Mouse (Mus musculus): ENCODE measurements around the gene Popdc3. TPM values are rescaled to one million over a fixed set of nuclear protein-coding genes. Genes with fewer than 3 reads are reported as not detected.
A peak's percentile ranks its signal among the peaks of the same experiment; 100 is the strongest.

Gene Popdc3
- polyA plus RNA-seq, 1 experiment from 2014 or later, result 0.54 TPM

DNA sequence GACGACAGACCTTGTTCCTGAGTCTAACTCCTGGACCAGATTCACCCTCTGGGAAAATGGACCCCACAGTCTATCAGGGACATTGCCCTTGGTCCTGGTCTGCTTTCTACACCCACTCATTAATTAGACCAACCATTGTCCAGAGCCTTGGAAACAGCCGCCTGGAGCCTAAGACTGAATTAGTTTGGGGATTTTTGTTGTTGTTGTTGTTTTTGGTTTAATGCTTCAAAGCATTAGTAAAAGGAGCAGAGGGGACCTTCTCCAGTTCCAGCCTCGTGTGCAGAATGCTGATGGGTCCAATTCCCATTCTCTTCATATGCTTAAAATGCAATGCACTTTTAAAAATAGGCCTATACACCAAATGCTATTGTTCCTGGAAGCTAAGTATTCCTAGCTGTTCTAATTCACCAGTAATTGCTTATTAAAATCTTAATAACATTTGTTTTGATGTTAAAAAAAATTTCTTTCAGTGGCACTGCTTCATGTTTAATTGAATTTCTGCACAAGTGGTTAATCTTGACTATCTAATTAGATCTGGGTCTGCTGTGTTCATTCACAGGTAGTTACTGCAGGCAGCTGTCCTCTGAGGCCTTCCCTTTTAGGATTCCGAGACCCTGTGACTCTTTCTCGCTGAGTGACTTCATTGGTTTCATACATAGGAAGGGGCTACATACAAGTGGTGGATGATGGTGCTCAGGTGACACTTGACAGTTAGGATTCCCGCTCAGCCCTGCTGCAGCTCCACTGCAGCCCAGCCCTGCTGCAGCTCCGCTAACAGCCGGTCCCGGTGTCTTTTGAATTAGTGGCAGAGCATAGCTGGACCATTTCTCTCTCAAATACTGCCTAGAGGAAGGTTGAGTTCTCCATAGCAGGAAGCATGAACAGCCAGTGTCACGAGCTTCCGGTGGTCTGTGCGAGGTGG is 25.9 kb upstream of the Popdc3 start:
- ATAC-seq, result peak; percentile 28; the same call in 1 of the 2 replicates
- Histone ChIP-seq H3K9me3 (no peaks in the 10 kb centered on the region), H3K27me3 (no peaks in the 10 kb centered on the region), H3K4me3 (replicated peaks) (no peak overlapping the region), H3K4me1 (replicated peaks) (peaks cover 19% of the 10 kb centered on the region), H3K9ac (replicated peaks) (no peak overlapping the region), H3K36me3 (peaks cover 69% of the 10 kb centered on the region), H3K4me2 (replicated peaks) (no peak overlapping the region), H3K27ac (peak overlapping the region; percentile 41; the same call in 1 of the 2 replicates)
- WGBS, result 83% methylated on average over 12 of the region's 12 CpGs

DNA sequence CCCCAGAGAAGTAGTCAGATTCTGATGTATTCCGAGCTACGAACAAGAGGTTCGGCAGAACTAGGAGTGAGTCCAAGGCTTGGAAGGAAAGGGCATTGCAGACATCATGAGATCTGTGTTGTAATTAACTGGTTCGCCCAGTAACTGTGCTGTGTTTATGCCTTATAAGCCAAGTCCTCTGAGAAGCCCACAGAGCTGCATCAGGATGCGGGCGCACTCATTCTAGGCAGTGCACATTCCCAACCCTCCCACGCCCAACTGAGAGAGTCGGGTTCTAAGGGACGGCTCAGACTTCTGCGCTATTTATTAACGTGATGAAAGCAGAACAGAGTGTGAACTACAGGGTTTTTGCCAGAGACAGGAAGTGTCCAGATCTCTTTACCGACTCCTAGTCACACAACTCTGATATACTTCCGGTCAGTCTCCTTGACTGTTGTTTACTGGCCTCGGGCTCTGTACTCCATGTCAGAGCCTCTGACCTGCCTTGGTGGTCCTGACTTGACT is 23.3 kb upstream of the Popdc3 start:
- no peak overlapping the region for H3K4me2 ChIP-seq (replicated peaks)
- H3K9ac ChIP-seq (replicated peaks), result no peak overlapping the region
- no peaks in the 10 kb centered on the region for H3K9me3 ChIP-seq
- H3K27me3 ChIP-seq, result no peaks in the 10 kb centered on the region
- H3K36me3 ChIP-seq, result peaks cover 86% of the 10 kb centered on the region
- peaks cover 6% of the 10 kb centered on the region for H3K4me1 ChIP-seq (replicated peaks)
- 96% methylated on average over 14 of the region's 14 CpGs for WGBS
- no peak overlapping the region for H3K4me3 ChIP-seq (replicated peaks)
- no peak for ATAC-seq
- H3K27ac ChIP-seq, result no peak overlapping the region

DNA sequence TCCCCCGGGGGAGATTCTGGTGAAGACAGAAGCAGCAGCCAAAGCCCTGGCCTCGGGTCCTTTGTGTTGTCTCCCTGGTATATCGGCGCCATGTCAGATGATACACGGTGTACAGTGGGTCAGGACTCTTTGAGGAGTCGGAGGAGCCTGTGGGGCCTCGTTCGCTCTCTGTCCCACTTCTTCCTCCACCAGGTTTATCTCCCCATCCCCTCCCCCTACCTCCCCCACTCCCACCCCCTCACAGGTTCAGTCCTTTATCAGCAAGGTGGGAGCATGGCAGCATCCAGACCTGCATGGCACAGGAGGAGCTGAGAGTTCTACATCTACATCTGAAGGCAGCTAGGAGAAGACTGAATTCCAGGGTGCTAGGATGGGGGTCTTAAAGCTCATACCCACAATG is 12.0 kb upstream of the Popdc3 start:
- H3K4me3 ChIP-seq (replicated peaks), result no peak overlapping the region
- no peaks in the 10 kb centered on the region for H3K27me3 ChIP-seq
- peaks cover 1% of the 10 kb centered on the region for H3K36me3 ChIP-seq
- no peaks in the 10 kb centered on the region for H3K9me3 ChIP-seq
- no peak for ATAC-seq
- no peaks in the 10 kb centered on the region for H3K4me1 ChIP-seq (replicated peaks)
- no peak overlapping the region for H3K4me2 ChIP-seq (replicated peaks)
- WGBS, result 88% methylated on average over 8 of the region's 8 CpGs
- no peak overlapping the region for H3K9ac ChIP-seq (replicated peaks)
- no peak overlapping the region for H3K27ac ChIP-seq

DNA sequence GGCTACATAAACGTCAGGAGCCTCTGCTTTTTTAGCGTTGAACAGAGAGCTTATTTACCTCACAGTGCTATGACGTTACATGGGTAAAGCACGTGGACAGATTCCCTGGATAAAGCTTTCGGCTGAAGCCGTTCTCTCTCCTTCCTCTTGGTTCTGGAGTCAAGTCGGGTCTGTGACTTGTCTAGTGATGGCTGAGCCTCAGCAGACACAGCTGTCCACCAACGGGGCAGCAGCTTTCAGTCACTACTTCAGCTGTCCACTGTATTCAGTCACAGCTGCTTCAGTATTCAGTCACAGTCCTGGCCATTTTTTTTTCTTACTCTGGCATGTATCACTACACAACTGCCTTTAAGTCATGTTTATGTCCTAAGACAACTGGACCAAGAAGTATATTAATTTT is 4.0 kb upstream of the Popdc3 start:
- Histone ChIP-seq H3K36me3 (no peaks in the 10 kb centered on the region), H3K4me3 (replicated peaks) (no peak overlapping the region), H3K4me1 (replicated peaks) (no peaks in the 10 kb centered on the region), H3K4me2 (replicated peaks) (no peak overlapping the region), H3K27me3 (no peaks in the 10 kb centered on the region), H3K27ac (no peak overlapping the region), H3K9ac (replicated peaks) (no peak overlapping the region), H3K9me3 (no peaks in the 10 kb centered on the region; the same call in 1 of the 2 replicates)
- WGBS, result 86% methylated on average over 8 of the region's 8 CpGs
- ATAC-seq, result no peak

DNA sequence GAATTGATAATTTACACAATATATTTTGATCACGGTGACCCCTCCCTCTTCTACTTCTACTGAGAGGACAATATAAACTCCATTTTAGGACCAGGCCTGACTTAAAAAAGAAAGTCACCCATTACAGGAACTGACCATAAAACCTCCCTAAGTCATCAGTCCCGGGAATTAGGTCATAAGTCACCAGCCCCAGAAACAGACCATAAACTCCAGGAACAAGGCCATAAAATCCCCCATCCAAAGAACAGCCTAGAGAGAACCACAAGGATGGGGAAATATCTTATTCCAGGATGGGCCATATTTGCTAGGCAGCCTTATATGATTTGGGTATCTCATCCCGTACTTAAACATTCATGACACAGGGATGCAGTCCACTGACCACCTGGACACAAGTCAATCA is 3.6 kb upstream of the Popdc3 start:
- Histone ChIP-seq H3K9me3 (no peaks in the 10 kb centered on the region; the same call in 1 of the 2 replicates), H3K4me2 (replicated peaks) (no peak overlapping the region), H3K27me3 (no peaks in the 10 kb centered on the region), H3K36me3 (no peaks in the 10 kb centered on the region), H3K4me1 (replicated peaks) (no peaks in the 10 kb centered on the region), H3K9ac (replicated peaks) (no peak overlapping the region), H3K4me3 (replicated peaks) (no peak overlapping the region), H3K27ac (no peak overlapping the region)
- 96% methylated on average over 3 of the region's 3 CpGs for WGBS
- no peak for ATAC-seq

DNA sequence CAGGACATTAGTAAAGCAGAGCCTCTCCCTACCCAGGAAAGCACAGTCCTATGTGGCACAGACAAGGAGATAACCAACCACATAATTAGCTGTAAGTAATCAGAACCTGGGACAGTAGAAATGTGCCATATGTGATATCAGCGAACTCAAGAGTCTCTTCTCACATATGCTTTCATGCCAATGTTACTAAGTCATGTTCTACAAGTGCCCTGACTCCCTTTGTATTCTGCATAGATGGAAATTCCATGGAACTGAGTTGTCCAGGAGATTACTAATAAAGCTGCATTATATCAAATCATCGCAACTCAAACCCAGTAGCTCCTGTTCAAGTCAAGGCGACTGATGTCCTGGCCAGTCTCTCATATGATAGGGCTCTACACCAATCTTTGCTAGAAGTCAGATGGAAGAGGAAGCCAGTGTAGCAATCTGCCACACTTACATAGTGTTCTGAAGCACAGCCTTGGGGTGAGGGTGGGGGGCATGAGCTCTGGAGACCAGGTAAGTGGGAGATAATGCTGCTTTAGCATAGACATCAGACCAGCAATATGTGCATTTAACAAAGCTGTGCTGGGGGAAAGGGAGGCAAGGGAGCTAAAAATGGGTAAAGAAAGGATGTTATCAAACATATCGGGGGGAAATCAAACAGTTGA is 2.9 kb downstream of the Popdc3 start:
- H3K9me3 ChIP-seq, result no peaks in the 10 kb centered on the region
- H3K9ac ChIP-seq (replicated peaks), result no peak overlapping the region
- no peak overlapping the region for H3K4me2 ChIP-seq (replicated peaks)
- no peaks in the 10 kb centered on the region for H3K27me3 ChIP-seq
- H3K4me3 ChIP-seq (replicated peaks), result no peak overlapping the region
- no peak overlapping the region for H3K27ac ChIP-seq
- H3K4me1 ChIP-seq (replicated peaks), result no peaks in the 10 kb centered on the region
- no peaks in the 10 kb centered on the region for H3K36me3 ChIP-seq
- WGBS, result 93% methylated on average over 4 of the region's 4 CpGs
- no peak for ATAC-seq

DNA sequence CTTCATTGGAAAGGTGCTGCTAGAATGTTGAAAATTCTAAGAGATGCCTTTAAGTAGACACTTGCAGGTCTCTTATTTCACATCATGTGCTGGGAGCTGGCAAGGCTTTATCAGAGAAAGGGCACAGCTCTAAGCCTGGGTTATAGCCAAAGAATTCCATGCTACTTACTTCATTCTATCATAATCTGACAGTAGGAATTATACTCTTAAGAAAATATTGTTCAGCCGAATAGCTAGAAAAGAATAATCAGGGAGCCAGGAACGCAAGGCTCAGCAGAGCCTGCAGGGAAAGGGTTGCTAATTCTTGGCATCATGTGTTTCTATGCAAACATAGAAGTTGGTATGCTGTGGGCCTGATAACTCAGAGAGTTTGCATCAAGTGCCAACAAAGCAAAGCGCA is 3.4 kb downstream of the Popdc3 start:
- no peaks in the 10 kb centered on the region for H3K4me1 ChIP-seq (replicated peaks)
- no peak overlapping the region for H3K4me2 ChIP-seq (replicated peaks)
- no peak for ATAC-seq
- H3K9me3 ChIP-seq, result no peaks in the 10 kb centered on the region
- no peaks in the 10 kb centered on the region for H3K27me3 ChIP-seq
- WGBS, result 86% methylated on average over 3 of the region's 3 CpGs
- no peak overlapping the region for H3K4me3 ChIP-seq (replicated peaks)
- H3K36me3 ChIP-seq, result no peaks in the 10 kb centered on the region
- H3K9ac ChIP-seq (replicated peaks), result no peak overlapping the region
- no peak overlapping the region for H3K27ac ChIP-seq

DNA sequence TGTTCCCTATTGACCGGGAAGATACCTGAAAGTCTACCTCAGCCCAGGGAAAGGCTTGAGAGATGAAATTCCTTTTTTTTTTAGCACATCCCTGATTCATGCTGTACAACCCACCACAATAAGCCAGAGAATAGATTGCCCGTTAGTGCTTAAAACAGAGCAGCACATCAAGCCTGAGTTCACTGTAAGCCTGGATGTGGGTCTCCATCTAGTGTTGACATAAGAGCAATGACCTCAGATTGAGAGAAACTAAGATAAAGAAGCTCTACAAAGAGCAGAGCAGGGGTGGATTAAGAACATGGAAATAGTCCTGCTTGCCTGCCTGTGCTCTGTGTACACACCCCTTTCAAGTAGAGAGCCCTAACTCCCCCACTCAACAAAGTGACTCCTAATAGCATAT is 7.6 kb downstream of the Popdc3 start:
- no peaks in the 10 kb centered on the region for H3K27me3 ChIP-seq
- no peaks in the 10 kb centered on the region for H3K9me3 ChIP-seq
- no peak for ATAC-seq
- H3K4me3 ChIP-seq (replicated peaks), result no peak overlapping the region
- no peak overlapping the region for H3K9ac ChIP-seq (replicated peaks)
- no peaks in the 10 kb centered on the region for H3K36me3 ChIP-seq
- H3K4me1 ChIP-seq (replicated peaks), result no peaks in the 10 kb centered on the region
- 87% methylated on average over 2 of the region's 2 CpGs for WGBS
- no peak overlapping the region for H3K4me2 ChIP-seq (replicated peaks)
- H3K27ac ChIP-seq, result no peak overlapping the region

DNA sequence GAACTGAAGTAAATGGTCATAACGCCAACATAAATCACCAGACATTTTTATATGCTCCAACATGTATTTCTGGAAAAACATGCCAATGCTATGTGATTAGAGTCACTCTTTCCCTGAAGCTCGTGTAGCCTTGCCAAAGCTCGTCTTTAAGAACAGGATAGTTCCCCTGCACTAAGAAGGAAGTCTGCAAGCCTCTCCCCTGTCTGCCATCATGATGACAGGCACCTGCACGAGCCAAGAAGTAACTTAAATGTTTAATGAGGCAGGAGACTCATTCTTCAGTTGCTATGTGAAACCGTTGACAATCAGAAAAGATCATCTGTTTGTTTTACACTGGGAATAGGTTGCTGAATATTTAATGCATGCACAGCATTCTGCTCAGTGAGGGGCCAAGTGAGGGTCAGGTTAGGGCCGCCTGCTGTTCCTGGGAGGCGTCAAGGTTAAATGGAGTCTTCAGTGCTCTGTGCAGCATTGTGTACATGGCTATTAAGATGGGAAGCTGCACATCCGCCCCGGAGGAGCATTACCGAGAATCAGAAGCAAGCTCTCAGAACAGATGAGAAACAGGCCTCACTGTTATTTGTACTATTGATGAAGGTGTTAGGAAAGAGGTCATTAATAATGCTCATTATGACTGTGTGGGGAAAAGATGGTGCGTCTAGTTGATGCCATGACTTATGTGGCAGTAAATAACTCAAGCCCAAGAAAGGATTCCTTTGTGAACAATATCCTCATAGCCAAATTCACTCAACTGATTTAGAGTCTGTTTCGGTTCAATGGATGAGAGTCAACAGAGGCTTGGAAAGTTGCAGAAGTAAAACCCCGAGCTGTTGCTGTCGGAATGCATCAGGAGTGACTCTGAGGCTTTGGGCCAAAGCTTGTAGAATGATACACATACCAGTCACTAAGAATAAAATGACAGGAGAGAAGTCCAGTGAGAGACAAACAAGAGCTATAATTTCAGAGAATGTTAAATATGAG is 15.7 kb downstream of the Popdc3 start:
- Histone ChIP-seq H3K36me3 (no peaks in the 10 kb centered on the region), H3K27ac (peak overlapping the region; percentile 57), H3K4me1 (replicated peaks) (peaks cover 5% of the 10 kb centered on the region; the same call in 1 of the 2 replicates), H3K27me3 (no peaks in the 10 kb centered on the region), H3K9ac (replicated peaks) (no peak overlapping the region), H3K4me2 (replicated peaks) (no peak overlapping the region), H3K9me3 (no peaks in the 10 kb centered on the region), H3K4me3 (replicated peaks) (no peak overlapping the region)
- peak; percentile 83 for ATAC-seq
- WGBS, result 57% methylated on average over 14 of the region's 14 CpGs

DNA sequence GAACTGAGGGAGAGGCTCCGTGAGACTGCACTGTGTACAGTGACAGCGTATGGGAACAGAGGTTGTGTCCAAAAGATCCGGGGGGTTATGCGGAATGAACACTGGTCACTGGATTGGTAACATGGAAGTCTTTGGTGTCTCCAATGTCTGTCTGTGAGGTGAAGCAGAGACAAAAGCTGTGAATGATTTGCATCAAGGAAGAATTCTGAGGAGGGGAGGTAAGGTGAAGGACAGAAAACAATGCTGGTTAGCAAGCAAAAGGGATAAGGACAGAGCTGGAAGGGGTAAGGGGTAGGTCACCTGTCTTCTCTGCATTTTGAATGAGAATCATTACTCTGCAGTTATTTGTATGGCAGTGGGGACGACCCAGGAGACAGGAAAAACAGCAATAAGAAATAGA is 16.6 kb downstream of the Popdc3 start:
- no peaks in the 10 kb centered on the region for H3K27me3 ChIP-seq
- no peaks in the 10 kb centered on the region for H3K9me3 ChIP-seq
- no peak overlapping the region for H3K27ac ChIP-seq
- H3K4me2 ChIP-seq (replicated peaks), result no peak overlapping the region
- peaks cover 5% of the 10 kb centered on the region; the same call in 1 of the 2 replicates for H3K4me1 ChIP-seq (replicated peaks)
- no peak overlapping the region for H3K4me3 ChIP-seq (replicated peaks)
- H3K36me3 ChIP-seq, result no peaks in the 10 kb centered on the region
- no peak overlapping the region for H3K9ac ChIP-seq (replicated peaks)
- ATAC-seq, result no peak
- WGBS, result 82% methylated on average over 5 of the region's 5 CpGs

DNA sequence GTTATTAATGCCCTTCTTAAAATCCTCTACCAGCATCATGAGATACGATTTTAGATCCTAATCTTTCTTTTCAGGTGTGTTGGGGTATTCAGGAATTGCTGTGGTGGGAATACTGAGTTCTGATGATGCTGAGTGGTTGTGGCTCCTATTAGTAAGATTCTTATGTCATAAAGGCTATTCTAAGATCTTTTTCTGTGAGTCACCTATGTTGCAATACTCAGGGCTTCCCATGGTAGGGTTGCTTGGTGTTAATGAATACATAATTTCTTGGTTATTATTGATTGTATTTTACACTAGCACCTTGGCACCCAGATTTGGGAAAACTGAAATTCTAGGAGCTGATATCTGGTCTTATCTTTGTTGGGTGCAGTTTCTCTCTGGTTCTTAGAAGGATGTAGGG is 26.7 kb downstream of the Popdc3 start:
- Histone ChIP-seq H3K27ac (no peak overlapping the region), H3K4me3 (replicated peaks) (no peak overlapping the region), H3K27me3 (no peaks in the 10 kb centered on the region), H3K4me1 (replicated peaks) (no peaks in the 10 kb centered on the region), H3K9me3 (no peaks in the 10 kb centered on the region), H3K36me3 (no peaks in the 10 kb centered on the region), H3K9ac (replicated peaks) (no peak overlapping the region), H3K4me2 (replicated peaks) (no peak overlapping the region)
- WGBS, result 52% methylated on average over 1 of the region's 1 CpGs
- no peak for ATAC-seq

Measured in midbrain, embryonic 13.5 days (tissue).